Mouse (Mus musculus) liver, embryonic 16.5 days (tissue): ENCODE results near the gene Fam3a. TPM values are rescaled to one million over a fixed set of nuclear protein-coding genes. Genes with fewer than 3 reads are reported as not detected.
A peak's percentile ranks its signal among the peaks of the same experiment; 100 is the strongest.

Experiments
- ATAC-seq: fragments of 200-750 bp; cut with Nextera tagmentation; 2 replicates; pipeline ENCODE4 v1.8.0; 2017; ENCODE audit warnings: low read depth, mild to moderate bottlenecking, moderate number of reproducible peaks, moderate library complexity
- H3K27ac ChIP-seq: fragments of 300-500 bp; sonication (generic); 2 replicates; pipeline ENCODE4 v1.5.1; 2014; ENCODE audit warnings: mild to moderate bottlenecking, low read length
- H3K27me3 ChIP-seq: fragments of 300-500 bp; sonication (generic); 2 replicates; pipeline ENCODE4 v1.6.1; 2014; ENCODE audit warnings: low read depth, low read length, mixed read lengths; ENCODE audit not compliant: control insufficient read depth, insufficient read depth
- H3K36me3 ChIP-seq: fragments of 300-500 bp; sonication (generic); 2 replicates; pipeline ENCODE4 v1.6.1; 2014; ENCODE audit warnings: mild to moderate bottlenecking; ENCODE audit not compliant: control insufficient read depth, insufficient read depth
- H3K4me1 ChIP-seq: fragments of 300-500 bp; sonication (generic); 2 replicates; pipeline ENCODE4 v1.6.1; 2014; ENCODE audit warnings: low read depth, low read length, mixed read lengths; ENCODE audit not compliant: control insufficient read depth
- H3K4me2 ChIP-seq: fragments of 300-500 bp; sonication (generic); 2 replicates; pipeline ENCODE4 v1.6.1; 2014; ENCODE audit warnings: low read depth, low read length, mixed read lengths
- H3K4me3 ChIP-seq: fragments of 300-500 bp; sonication (generic); 2 replicates; pipeline ENCODE4 v1.5.1; 2014; ENCODE audit warnings: low read depth, mild to moderate bottlenecking, low read length
- H3K9ac ChIP-seq: fragments of 300-500 bp; sonication (generic); 2 replicates; pipeline ENCODE4 v1.6.1; 2014; ENCODE audit warnings: low read depth, low read length
- H3K9me3 ChIP-seq: fragments of 300-500 bp; sonication (generic); replicated peaks from 2 replicates; pipeline ENCODE4 v1.6.1; 2016; ENCODE audit warnings: low read length; ENCODE audit not compliant: control insufficient read depth
- WGBS: fragments of 180-500 bp; shearing (Covaris S2); extraction: QIAGEN DNeasy Blood & Tissue Kit; methylation state at CpG from one replicate; pipeline ENCODE4 v1.1.7; 2014; ENCODE audit not compliant: insufficient replicate concordance; 5-methylcytosine and 5-hydroxymethylcytosine counted together
- polyA plus RNA-seq: library from polyadenylated mRNA; unstranded; fragments of >200 nt; fragmentation: Nextera tagmentation; extraction: Ambion mirVana; gene quantifications from 2 replicates; pipeline ENCODE4 v1.2.1, GENCODE M21; 2015

Gene Fam3a
- 13.1 and 14.2 TPM in 2 replicates for polyA plus RNA-seq

DNA sequence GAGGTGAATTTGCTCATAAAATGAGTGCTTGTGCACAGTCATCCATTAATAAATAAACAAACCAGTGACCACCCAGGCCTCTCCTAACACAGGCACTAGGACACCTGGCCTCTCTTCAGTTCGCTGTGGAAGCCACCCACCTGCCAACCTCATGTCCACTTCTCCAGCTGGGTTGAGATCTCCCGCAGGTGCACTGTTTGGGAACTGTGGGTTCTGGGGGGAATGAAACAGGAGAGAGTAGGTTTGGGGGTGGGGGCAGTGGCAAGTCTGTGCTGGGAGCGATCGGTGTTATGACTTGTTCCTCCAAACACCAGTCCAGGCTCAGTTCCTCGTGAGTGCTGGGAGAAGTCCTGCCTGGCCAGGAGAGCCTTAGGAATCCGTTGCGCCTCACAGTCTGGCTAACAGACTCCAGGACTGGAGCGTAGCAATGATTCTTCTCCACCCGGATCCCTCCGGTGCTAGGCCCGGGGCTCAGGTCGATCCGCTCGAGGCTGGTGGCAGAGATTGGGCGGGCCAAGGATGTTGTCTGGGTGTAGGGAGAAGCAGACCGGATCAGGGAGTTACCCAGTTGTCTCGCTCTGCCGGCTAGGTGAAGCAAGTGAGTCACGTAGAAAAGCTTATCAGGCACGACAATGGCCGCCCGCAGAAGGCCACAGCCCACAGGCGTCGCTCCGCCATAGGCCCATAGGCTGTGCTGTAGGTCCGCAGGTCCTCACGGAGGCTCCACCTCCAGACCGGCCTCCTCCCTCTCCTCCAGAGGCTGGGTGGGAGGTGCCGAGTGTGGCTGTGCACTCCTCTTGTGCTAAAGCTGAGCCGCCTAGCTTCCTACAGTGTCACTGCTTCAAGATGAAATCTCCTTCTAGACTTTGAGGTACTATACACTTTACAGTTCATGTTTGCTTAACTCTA is at the start of gene Fam3a, which contains the start of gene Ikbkg:
Gene Fam3a, minus strand, starts transcription at position 738 of the 909 bp plus-strand sequence.
Gene Ikbkg, plus strand, starts transcription at position 756 of the 909 bp plus-strand sequence.
- H3K9ac ChIP-seq, result peak within 1 kb of the TSS; percentile 80
- no peaks in the 10 kb centered on the region for H3K36me3 ChIP-seq
- peak within 1 kb of the TSS; percentile 70 for H3K4me3 ChIP-seq
- no peaks in the 10 kb centered on the region for H3K9me3 ChIP-seq
- peaks cover 12% of the 10 kb centered on the region for H3K4me1 ChIP-seq
- peak; percentile 100 for ATAC-seq
- peak within 1 kb of the TSS; percentile 96 for H3K27ac ChIP-seq
- H3K4me2 ChIP-seq, result peak within 1 kb of the TSS; percentile 79
- no peaks in the 10 kb centered on the region for H3K27me3 ChIP-seq
- WGBS, result 20% methylated on average over 30 of the region's 30 CpGs

DNA sequence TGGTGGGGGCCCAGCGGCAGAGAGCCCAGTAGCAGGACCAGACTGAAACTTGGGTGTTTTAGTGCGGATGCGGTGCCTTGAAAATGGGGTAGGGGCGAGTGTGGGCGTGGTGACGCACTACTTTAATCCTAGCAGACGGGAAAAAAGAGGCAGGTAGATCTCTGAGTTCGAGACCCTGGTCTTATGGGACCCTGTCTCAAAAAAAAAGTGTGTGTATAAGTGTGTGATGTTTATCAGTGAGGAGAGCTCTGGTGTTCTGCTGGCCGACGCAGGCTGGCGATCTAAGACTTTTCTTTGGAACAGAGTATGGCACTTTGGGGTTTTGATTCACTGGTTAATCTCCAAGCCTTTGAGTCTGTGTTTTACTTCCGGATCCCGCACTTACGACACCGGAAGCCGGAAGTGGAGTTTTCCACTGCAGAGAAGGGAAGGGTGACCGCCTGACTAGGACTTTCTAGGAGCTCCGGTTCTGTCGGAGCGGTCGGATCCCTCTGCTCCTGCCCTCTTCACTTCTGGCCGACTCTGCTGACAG is 36.3 kb upstream of the Fam3a start:
- H3K9me3 ChIP-seq, result no peaks in the 10 kb centered on the region
- no peaks in the 10 kb centered on the region for H3K27me3 ChIP-seq
- H3K4me2 ChIP-seq, result peak overlapping the region; percentile 70
- peak overlapping the region; percentile 58 for H3K9ac ChIP-seq
- peak overlapping the region; percentile 65 for H3K4me3 ChIP-seq
- H3K36me3 ChIP-seq, result peaks cover 10% of the 10 kb centered on the region
- peak overlapping the region; percentile 89 for H3K27ac ChIP-seq
- peaks cover 16% of the 10 kb centered on the region for H3K4me1 ChIP-seq
- ATAC-seq, result peak; percentile 37
- 22% methylated on average over 22 of the region's 22 CpGs for WGBS

DNA sequence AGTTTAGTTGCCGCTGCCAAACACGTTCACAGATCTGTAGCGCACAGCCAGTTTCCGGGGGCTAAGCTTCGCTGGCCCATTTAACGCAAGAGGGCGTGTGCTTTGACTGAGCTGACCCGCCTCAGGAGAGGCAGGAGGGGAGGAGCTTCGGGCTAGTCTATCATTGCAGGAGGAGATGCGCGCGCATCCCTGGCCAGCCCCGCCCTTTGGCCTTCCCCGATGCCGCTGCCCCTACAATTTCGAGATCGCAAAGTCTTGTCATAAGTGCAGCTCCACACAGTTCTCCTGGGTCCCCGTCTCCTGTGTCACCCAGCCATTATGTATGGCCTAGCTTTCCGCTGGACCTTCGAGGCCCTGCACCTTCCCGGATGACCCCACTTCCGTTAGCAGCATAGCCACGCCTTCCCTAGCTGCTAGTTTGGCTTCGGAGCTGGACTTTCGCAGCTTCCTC is 35.8 kb upstream of the Fam3a start, which contains the start of gene G6pdx:
Gene G6pdx, minus strand, starts transcription at position 369 of the 451 bp plus-strand sequence.
- H3K4me3 ChIP-seq, result peak within 1 kb of the TSS; percentile 65
- no peaks in the 10 kb centered on the region for H3K27me3 ChIP-seq
- WGBS, result 22% methylated on average over 25 of the region's 25 CpGs
- H3K27ac ChIP-seq, result peak within 1 kb of the TSS; percentile 89
- ATAC-seq, result peak; percentile 70
- peak within 1 kb of the TSS; percentile 70 for H3K9ac ChIP-seq
- peak within 1 kb of the TSS; percentile 70 for H3K4me2 ChIP-seq
- H3K36me3 ChIP-seq, result peaks cover 6% of the 10 kb centered on the region
- H3K4me1 ChIP-seq, result peaks cover 20% of the 10 kb centered on the region
- H3K9me3 ChIP-seq, result no peaks in the 10 kb centered on the region

DNA sequence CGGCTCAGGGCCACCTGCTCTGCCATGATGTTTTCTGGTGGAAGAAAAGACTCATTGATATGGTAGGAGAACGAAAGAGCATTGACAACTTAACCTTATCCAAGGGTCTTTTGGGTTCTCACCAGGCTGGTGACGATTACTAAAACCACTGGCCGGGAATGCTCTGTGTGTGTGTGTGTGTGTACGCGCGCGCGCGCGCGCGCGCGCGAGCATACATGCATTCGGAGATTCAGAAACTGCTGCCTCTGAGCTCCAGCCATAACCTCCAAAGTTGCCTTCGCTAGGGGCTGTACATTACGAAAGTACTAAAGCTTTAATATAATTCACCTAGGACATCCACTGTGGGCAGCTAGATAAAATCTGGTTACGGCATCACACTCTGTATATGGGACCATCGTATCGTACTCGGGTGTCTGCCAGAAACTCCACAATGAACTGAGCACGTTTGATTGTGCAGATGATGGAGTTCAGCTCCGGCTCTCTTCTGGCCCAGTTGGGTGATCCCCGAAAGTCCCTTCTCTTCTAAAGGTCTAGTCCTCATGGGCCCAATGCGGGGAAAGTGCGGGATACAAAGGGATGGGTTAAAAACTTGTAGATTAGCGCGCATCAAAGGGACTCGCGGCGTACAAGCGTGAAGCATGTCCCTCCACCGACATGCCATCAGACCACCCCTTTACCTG is 35.2 kb upstream of the Fam3a start:
- Histone ChIP-seq H3K27me3 (no peaks in the 10 kb centered on the region), H3K27ac (peak overlapping the region; percentile 61), H3K4me3 (peak overlapping the region; percentile 65), H3K9ac (peak overlapping the region; percentile 70), H3K36me3 (peaks cover 6% of the 10 kb centered on the region), H3K4me2 (peak overlapping the region; percentile 69), H3K9me3 (no peaks in the 10 kb centered on the region), H3K4me1 (peaks cover 22% of the 10 kb centered on the region)
- 24% methylated on average over 35 of the region's 35 CpGs for WGBS
- no peak for ATAC-seq

DNA sequence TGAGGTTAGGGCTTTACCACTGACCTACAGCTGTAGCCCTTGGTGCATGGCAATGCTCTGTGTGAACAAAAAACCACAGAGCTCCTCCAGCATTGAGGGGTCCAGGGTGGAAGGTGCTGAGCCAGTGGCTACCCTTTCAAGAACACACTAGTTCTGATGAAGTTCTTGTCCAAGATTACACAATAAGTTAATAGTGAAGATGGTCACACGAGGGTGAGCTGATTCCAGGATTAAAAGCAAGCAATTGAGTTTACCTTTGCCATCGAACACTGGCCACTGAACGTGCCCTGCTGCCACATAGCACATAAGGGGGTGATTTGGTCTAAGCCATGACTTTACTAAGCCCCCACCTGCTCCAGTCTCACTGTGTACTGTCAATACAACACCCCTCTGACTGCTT is 34.0 kb upstream of the Fam3a start:
- no peak for ATAC-seq
- H3K36me3 ChIP-seq, result no peaks in the 10 kb centered on the region; the same call in 1 of the 2 replicates
- H3K4me2 ChIP-seq, result peak overlapping the region; percentile 69
- 56% methylated on average over 3 of the region's 3 CpGs for WGBS
- no peak overlapping the region; the same call in 1 of the 2 replicates for H3K9ac ChIP-seq
- H3K27me3 ChIP-seq, result no peaks in the 10 kb centered on the region
- H3K4me3 ChIP-seq, result peak overlapping the region; percentile 65
- peak overlapping the region; percentile 88 for H3K27ac ChIP-seq
- H3K9me3 ChIP-seq, result no peaks in the 10 kb centered on the region
- peaks cover 22% of the 10 kb centered on the region for H3K4me1 ChIP-seq

DNA sequence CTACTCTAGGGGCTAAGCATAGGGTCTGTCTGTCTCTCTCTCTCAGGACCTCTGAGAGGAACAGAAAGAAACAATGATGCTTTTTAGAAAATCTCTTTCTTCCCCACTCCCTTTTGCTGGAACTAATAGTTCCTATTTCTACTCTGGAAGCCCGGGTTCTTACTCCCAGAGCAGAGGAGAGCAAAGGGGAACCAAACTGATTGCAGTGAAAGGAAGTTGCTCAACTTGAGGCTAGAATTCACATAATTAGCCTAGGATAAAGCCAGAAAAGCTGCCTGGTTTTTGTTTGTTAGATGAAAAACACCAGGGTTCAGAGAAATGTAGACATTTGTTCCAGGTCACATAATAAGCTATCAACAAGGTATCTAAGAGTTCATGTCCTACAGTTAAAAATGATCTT is 33.2 kb upstream of the Fam3a start:
- ATAC-seq, result no peak
- peak overlapping the region; percentile 65 for H3K4me3 ChIP-seq
- no peaks in the 10 kb centered on the region for H3K27me3 ChIP-seq
- peak overlapping the region; percentile 63 for H3K9ac ChIP-seq
- peak overlapping the region; percentile 88 for H3K27ac ChIP-seq
- H3K4me2 ChIP-seq, result peak overlapping the region; percentile 69
- H3K4me1 ChIP-seq, result peaks cover 22% of the 10 kb centered on the region
- WGBS, result 10% methylated on average over 1 of the region's 1 CpGs
- H3K36me3 ChIP-seq, result no peaks in the 10 kb centered on the region; the same call in 1 of the 2 replicates
- H3K9me3 ChIP-seq, result no peaks in the 10 kb centered on the region

DNA sequence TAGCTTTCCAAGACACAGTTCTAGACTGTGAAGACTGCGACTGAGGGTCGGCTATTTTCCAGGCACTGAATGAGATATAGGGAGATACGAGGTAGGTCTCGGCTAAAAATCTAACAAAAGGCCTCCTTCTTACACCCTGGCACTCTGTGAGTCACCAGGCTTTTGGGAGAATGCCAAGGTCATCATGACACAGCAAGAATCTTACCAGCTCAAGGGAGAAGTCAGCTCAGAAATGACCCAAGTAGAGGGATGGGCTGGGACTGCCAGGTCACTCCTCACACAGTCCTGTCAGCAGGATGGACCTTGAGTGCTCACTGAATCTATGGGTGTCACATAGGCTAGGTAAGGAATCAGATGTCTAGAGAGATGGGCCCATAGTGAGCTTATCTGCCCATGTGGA is 32.1 kb upstream of the Fam3a start:
- ATAC-seq, result peak; percentile 71
- H3K4me2 ChIP-seq, result peak overlapping the region; percentile 69
- H3K9ac ChIP-seq, result peak overlapping the region; percentile 63
- no peaks in the 10 kb centered on the region for H3K9me3 ChIP-seq
- peaks cover 19% of the 10 kb centered on the region for H3K4me1 ChIP-seq
- WGBS, result 41% methylated on average over 4 of the region's 4 CpGs
- peak overlapping the region; percentile 65 for H3K4me3 ChIP-seq
- H3K27me3 ChIP-seq, result no peaks in the 10 kb centered on the region
- H3K36me3 ChIP-seq, result no peaks in the 10 kb centered on the region; the same call in 1 of the 2 replicates
- peak overlapping the region; percentile 88 for H3K27ac ChIP-seq

DNA sequence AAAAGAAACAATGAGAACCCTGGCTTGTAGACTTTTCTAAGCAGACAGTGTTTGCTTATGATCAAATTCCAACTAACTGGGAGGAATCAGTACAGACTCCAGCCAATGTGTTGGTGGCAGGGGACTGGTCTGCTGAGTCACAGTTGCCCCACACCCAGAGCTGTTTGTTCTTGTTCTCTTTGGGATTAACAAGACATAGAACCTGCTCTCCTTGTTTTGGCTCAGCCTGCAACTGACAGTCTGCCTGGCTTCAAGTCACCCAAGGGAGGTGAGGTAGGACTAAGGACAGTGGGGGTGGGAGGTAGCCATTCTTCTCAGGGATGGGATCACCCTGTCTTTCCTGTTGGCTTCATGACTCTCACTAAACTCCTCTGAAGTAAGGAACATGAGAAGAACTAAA is 31.4 kb upstream of the Fam3a start:
- peaks cover 18% of the 10 kb centered on the region for H3K4me1 ChIP-seq
- ATAC-seq, result peak; percentile 57
- H3K27me3 ChIP-seq, result no peaks in the 10 kb centered on the region
- H3K9me3 ChIP-seq, result no peaks in the 10 kb centered on the region
- peak overlapping the region; percentile 69 for H3K4me2 ChIP-seq
- peak overlapping the region; percentile 88 for H3K27ac ChIP-seq
- no peaks in the 10 kb centered on the region; the same call in 1 of the 2 replicates for H3K36me3 ChIP-seq
- peak overlapping the region; percentile 63 for H3K9ac ChIP-seq
- H3K4me3 ChIP-seq, result peak overlapping the region; percentile 65
